Mouse (Mus musculus) stomach, embryonic 16.5 days (tissue): ENCODE results near the gene Sgpp2. TPM values are rescaled to one million over a fixed set of nuclear protein-coding genes. Genes with fewer than 3 reads are reported as not detected.

ENCODE experiments used
- polyA plus RNA-seq: library from polyadenylated mRNA; unstranded; fragments of >200 nt; fragmentation: Nextera tagmentation; extraction: Ambion mirVana; gene quantifications from 2 replicates; pipeline ENCODE4 v1.2.1, GENCODE M21; 2015

Sgpp2 gene
- polyA plus RNA-seq, 1 experiment from 2014 or later: 22.7 TPM

Other genes with a start within 250 kb of the Sgpp2 start
- gene Pax3, start 113.2 kb upstream of the Sgpp2 start, polyA plus RNA-seq: 0.09 and 0.12 TPM in 2 replicates
- 144 and 147 TPM in 2 replicates for gene Farsb, start 178.6 kb downstream of the Sgpp2 start, polyA plus RNA-seq
- gene Mogat1, start 200.6 kb downstream of the Sgpp2 start, polyA plus RNA-seq: 0.47 and 0.49 TPM in 2 replicates
- gene BC035947, start 201.8 kb downstream of the Sgpp2 start, polyA plus RNA-seq: 0.23 TPM in 1 of 2 replicates, not detected in the other